Mouse (Mus musculus) lung, adult 2 months (tissue): ENCODE measurements at regions not wholly inside any gene's neighbourhood (a gene's known extent, or its start where the extent isn't known, plus 50 kb on each side); places are given as distances from the start of the nearest gene placed in this dataset.

Source experiments
- CTCF ChIP-seq: fragments of 200-500 bp; IDR thresholded peaks from 2 replicates; pipeline ENCODE4 v1.5.1; 2011; ENCODE audit warnings: mild to moderate bottlenecking, low read length, control low read depth; ENCODE audit not compliant: insufficient read depth
- POLR2A ChIP-seq: fragments of 200-500 bp; IDR thresholded peaks from 2 replicates; pipeline ENCODE4 v1.6.1; 2011; ENCODE audit warnings: low read depth, mild to moderate bottlenecking, control low read depth, low read length, borderline replicate concordance; ENCODE audit errors: extremely low read depth

- TF ChIP-seq CTCF (no peak), POLR2A (no peak)
These were observed 218.7 kb upstream of the Plxna2 start for GRCm38 (mm10) chr1:194399281-194399680.
